ENCODE assay signal across 14 mouse cellular contexts in the genomic region with DNA sequence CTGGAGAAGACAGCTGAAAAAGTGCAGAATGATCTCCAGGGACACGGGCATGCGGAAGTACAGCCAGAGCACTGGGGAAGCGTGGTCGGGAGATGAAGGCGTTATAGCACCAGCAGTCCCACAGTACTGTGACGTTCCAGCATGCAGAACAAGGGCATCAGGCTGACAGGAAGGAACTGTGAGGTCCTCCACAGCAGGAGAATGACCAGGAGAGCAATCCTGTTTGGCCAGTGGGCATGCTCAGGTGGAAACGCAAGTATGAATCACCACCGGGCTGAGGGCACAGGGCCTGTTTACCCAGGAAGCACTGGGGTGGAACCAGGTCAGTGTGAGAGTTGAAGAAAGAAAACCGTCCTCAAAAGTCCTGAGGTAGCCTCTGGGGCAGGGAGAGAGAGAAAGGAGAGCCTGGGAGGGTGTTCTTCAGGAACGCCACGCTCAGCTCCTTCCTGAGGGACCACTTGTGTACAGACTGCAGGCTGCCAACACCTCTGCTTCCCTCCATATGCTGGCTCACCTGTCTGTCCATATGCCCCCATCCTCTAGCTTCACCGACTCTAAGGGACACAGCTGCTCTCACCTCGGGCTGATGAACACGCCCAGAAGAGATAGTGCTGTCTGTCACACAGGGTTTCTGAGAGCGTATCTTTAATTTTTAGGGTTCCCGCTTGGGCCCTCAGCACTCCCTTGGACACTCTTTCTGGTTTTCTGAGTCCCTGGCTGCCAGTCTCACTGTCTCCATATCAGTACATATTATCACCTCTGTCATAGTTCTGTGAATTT. TPM values are rescaled to one million over a fixed set of nuclear protein-coding genes. Genes with fewer than 3 reads are reported as not detected.
DNase-seq lines count a peak whose midpoint lies in the region; ATAC-seq and TF ChIP-seq lines count a peak whose summit lies in the region.
"Had no signal": no experiment of that assay in that cellular context is flagged by ENCODE, and none has a peak within 500 bp of the region (broad histone marks: within the 10 kb centered on the region; RNA-seq: fewer than 3 reads in every experiment).

No protein-coding gene starts in this region.

- peak; percentile 28 for DNase-seq in cerebellum, adult 8-10 months
- DNase-seq in cerebellum, postnatal 14 days, result no peak
- DNase-seq in 416B (ENCODE audit: low read depth), result peak; percentile 78
- peak; percentile 74 for DNase-seq in kidney, postnatal 10 days
- DNase-seq in layer of hippocampus, adult 2 months (ENCODE audit: low spot score in 2 of 2), result no peak
- DNase-seq in gastrocnemius, postnatal 36 days, result no peak
- DNase-seq: forebrain, postnatal 0 days; left cerebral cortex, postnatal 4 days had no signal

- no peak overlapping the region for H3K4me3 ChIP-seq in layer of hippocampus, adult 2 months
- H3K4me3 ChIP-seq: liver, embryonic 15.5 days; midbrain, embryonic 12.5 days had no signal

- no peak overlapping the region for H3K27ac ChIP-seq in layer of hippocampus, adult 2 months
- H3K27ac ChIP-seq: liver, embryonic 15.5 days; midbrain, embryonic 12.5 days had no signal

- ATAC-seq in common myeloid progenitor, adult 5-6 weeks (replicated peaks; ENCODE audit: low read depth, poor library complexity, severe bottlenecking), result 0 out of 2 replicates have a peak, but pooled peaks have one; percentile 35
- ATAC-seq in frontal cortex, adult (ENCODE audit: low TSS enrichment), result no peak
- ATAC-seq: forebrain, postnatal 0 days; Patski had no signal

- TF ChIP-seq CTCF in layer of hippocampus, adult 2 months (conservative IDR thresholded peaks at IDR 0.05), result no peak

- intact Hi-C loops in gastrocnemius, postnatal 36 days (cut with DNase I), result no loop called here

RNA-seq across cellular contexts. Expression of a gene that starts 8.0 kb away (rescaled TPM):
- total RNA-seq in common myeloid progenitor, adult 5-6 weeks (2017), result 11.6 and 13.4 TPM in 2 replicates
- 10 to 100 TPM; 85.1 to 87.8 TPM for total RNA-seq in layer of hippocampus, adult 2 months (2021)
- total RNA-seq in gastrocnemius, postnatal 36 days (2021), result 10 to 100 TPM; 32.4 to 36.5 TPM

RNA-seq across cellular contexts. Expression of a gene that starts 37.5 kb away (rescaled TPM):
- total RNA-seq in common myeloid progenitor, adult 5-6 weeks (2017), result 0.49 and 5.8 TPM in 2 replicates
- 10 to 100 TPM; 11.2 to 11.4 TPM for total RNA-seq in layer of hippocampus, adult 2 months (2021)
- total RNA-seq in gastrocnemius, postnatal 36 days (2021), result 1 to 10 TPM; 8.5 to 9.2 TPM

RNA-seq across cellular contexts. Expression of a gene that starts 50.3 kb away (rescaled TPM):
- not detected in 2 replicates for total RNA-seq in common myeloid progenitor, adult 5-6 weeks (2017)
- total RNA-seq in layer of hippocampus, adult 2 months (2021), result not detected
- total RNA-seq in gastrocnemius, postnatal 36 days (2021), result not detected
- total RNA-seq: forebrain, postnatal 0 days; layer of hippocampus, adult 18-20 months; left cerebral cortex, postnatal 4 days had no signal

RNA-seq across cellular contexts. Expression of a gene that starts 58.1 kb away (rescaled TPM):
- total RNA-seq in common myeloid progenitor, adult 5-6 weeks (2017), result 2.1 and 4.7 TPM in 2 replicates
- 10 to 100 TPM; 79.5 to 82.7 TPM for total RNA-seq in layer of hippocampus, adult 2 months (2021)
- 1 to 10 TPM; 5.7 to 6.3 TPM for total RNA-seq in gastrocnemius, postnatal 36 days (2021)

Comparison
In these comparisons a context has a peak if more than half of its experiments do, and no peak if none do; other contexts are left out.
1. DNase-seq: peak in cerebellum, adult 8-10 months (single experiment), 416B (single experiment) and kidney, postnatal 10 days (single experiment); none in cerebellum, postnatal 14 days (0 of 2), layer of hippocampus, adult 2 months (0 of 2) and gastrocnemius, postnatal 36 days (0 of 2).